17 mouse cellular contexts compared by ENCODE assay signal in the genomic region with DNA sequence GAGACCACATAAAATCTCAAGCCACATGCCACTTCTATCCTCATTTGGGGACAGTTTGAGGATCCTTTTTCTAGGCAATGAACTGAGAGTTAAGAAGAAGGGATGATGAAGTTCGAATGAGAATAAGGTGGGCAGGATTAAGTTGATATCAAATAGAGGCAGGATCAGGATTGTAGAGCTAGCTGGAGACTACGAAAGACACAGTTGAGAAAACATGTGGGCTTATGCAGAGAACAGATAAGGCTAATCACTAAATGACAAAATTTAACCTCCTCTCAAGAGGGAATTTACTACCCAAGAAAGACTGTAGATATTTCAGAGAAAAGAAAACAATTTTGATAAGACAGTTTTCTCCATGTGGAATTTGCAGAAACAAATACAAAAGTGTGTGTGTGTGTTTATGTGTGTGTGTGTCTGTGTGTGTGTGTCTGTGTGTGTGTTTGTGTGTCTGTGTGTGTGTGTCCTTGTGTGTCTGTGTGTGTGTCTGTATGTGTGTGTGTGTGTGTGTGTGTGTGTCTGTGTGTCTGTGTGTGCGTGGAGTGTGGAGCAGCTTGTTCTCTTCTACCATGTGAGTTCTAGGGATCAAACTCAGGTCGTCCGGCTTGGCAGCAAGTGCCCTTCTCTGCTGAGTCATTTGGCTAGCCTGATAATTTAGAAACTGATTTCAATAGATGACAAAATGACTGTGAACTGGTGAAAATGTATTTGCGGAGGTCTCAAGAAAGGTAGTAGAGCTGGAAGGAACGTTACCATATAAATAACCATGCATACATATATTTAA.
"Had no signal": no experiment of that assay in that cellular context is flagged by ENCODE, and none has a peak within 500 bp of the region (broad histone marks: within the 10 kb centered on the region; RNA-seq: fewer than 3 reads in every experiment).

No protein-coding gene starts in this region.

- H3K9me3 ChIP-seq: limb, embryonic 15.5 days; megakaryocyte, embryonic 14.5 days; midbrain, embryonic 12.5 days; neural tube, embryonic 13.5 days had no signal

- H3K4me2 ChIP-seq: limb, embryonic 15.5 days; lung, embryonic 14.5 days; midbrain, embryonic 12.5 days; neural tube, embryonic 13.5 days had no signal

- DNase-seq: kidney, adult 8-10 months; kidney, postnatal 36 days; layer of hippocampus, adult 9-11 months; layer of hippocampus, postnatal 36 days; lung, embryonic 14.5 days; lung, postnatal 10 days; lung, postnatal 4 days; right cerebral cortex, postnatal 25 days; thymus, adult 18-20 months; thymus, postnatal 14 days had no signal

- H3K4me1 ChIP-seq: limb, embryonic 15.5 days; megakaryocyte, embryonic 14.5 days; midbrain, embryonic 12.5 days; neural tube, embryonic 13.5 days had no signal

- H3K27me3 ChIP-seq: limb, embryonic 15.5 days; megakaryocyte, embryonic 14.5 days; midbrain, embryonic 12.5 days; neural tube, embryonic 13.5 days had no signal

- H3K9ac ChIP-seq: limb, embryonic 15.5 days; lung, embryonic 14.5 days; midbrain, embryonic 12.5 days; neural tube, embryonic 13.5 days had no signal

- H3K36me3 ChIP-seq: limb, embryonic 15.5 days; midbrain, embryonic 12.5 days; neural tube, embryonic 13.5 days had no signal

- H3K4me3 ChIP-seq: limb, embryonic 15.5 days; megakaryocyte, embryonic 14.5 days; midbrain, embryonic 12.5 days; neural tube, embryonic 13.5 days had no signal

- H3K27ac ChIP-seq: kidney, postnatal 0 days; limb, embryonic 15.5 days; midbrain, embryonic 12.5 days; neural tube, embryonic 13.5 days had no signal

- ATAC-seq: intestine, postnatal 0 days; midbrain, embryonic 16.5 days had no signal
